Mouse (Mus musculus) kidney, embryonic 16.5 days (tissue): ENCODE measurements at regions not wholly inside any gene's neighbourhood (a gene's known extent, or its start where the extent isn't known, plus 50 kb on each side); places are given as distances from the start of the nearest gene placed in this dataset.

Source experiments
- ATAC-seq: fragments of 200-750 bp; cut with Nextera tagmentation; 2 replicates; pipeline ENCODE4 v1.8.0; 2017; ENCODE audit warnings: moderate TSS enrichment; ENCODE audit not compliant: low FRiP score, low TSS enrichment
- H3K27ac ChIP-seq: fragments of 300-500 bp; sonication (generic); 2 replicates; pipeline ENCODE4 v1.5.1; 2014; ENCODE audit warnings: low read length
- H3K27me3 ChIP-seq: fragments of 300-500 bp; sonication (generic); 2 replicates; pipeline ENCODE4 v1.6.1; 2014; ENCODE audit warnings: low read length, control low read depth, mixed read lengths; ENCODE audit not compliant: insufficient read depth
- H3K36me3 ChIP-seq: fragments of 300-500 bp; sonication (generic); 2 replicates; pipeline ENCODE4 v1.6.1; 2014; ENCODE audit warnings: low read length, control low read depth, mixed read lengths; ENCODE audit not compliant: insufficient read depth
- H3K4me1 ChIP-seq: fragments of 300-500 bp; sonication (generic); 2 replicates; pipeline ENCODE4 v1.6.1; 2014; ENCODE audit warnings: low read length, control low read depth, mixed read lengths; ENCODE audit not compliant: insufficient read depth
- H3K4me2 ChIP-seq: fragments of 300-500 bp; sonication (generic); replicated peaks from 2 replicates; pipeline ENCODE4 v1.6.1; 2014; ENCODE audit warnings: low read depth, low read length
- H3K4me3 ChIP-seq: fragments of 300-500 bp; sonication (generic); 2 replicates; pipeline ENCODE4 v1.5.1; 2014; ENCODE audit warnings: mild to moderate bottlenecking, low read length
- H3K9ac ChIP-seq: fragments of 300-500 bp; sonication (generic); replicated peaks from 2 replicates; pipeline ENCODE4 v1.6.1; 2014; ENCODE audit warnings: low read length
- H3K9me3 ChIP-seq: fragments of 300-500 bp; sonication (generic); 2 replicates; pipeline ENCODE4 v1.6.1; 2016; ENCODE audit warnings: low read length, control low read depth
- WGBS: fragments of 180-500 bp; shearing (Covaris S2); extraction: QIAGEN DNeasy Blood & Tissue Kit; methylation state at CpG from one replicate; pipeline ENCODE4 v1.1.7; 2014; 5-methylcytosine and 5-hydroxymethylcytosine counted together

GRCm38 (mm10) chr2:59424729-59425128, 59.7 kb upstream of the Dapl1 start:
- Histone ChIP-seq H3K4me2 (no peak overlapping the region), H3K9me3 (no peaks in the 10 kb centered on the region), H3K27me3 (no peaks in the 10 kb centered on the region), H3K9ac (no peak overlapping the region), H3K27ac (no peak overlapping the region), H3K4me1 (peaks cover 4% of the 10 kb centered on the region; the same call in 1 of the 2 replicates), H3K36me3 (no peaks in the 10 kb centered on the region), H3K4me3 (no peak overlapping the region)
- ATAC-seq, result peak; percentile 83
- WGBS, result 20% methylated on average over 5 of the region's 5 CpGs

GRCm38 (mm10) chr2:59425876-59426275, 58.6 kb upstream of the Dapl1 start:
- Histone ChIP-seq H3K9me3 (no peaks in the 10 kb centered on the region), H3K4me1 (peaks cover 4% of the 10 kb centered on the region; the same call in 1 of the 2 replicates), H3K4me3 (no peak overlapping the region), H3K36me3 (no peaks in the 10 kb centered on the region), H3K4me2 (no peak overlapping the region), H3K27ac (no peak overlapping the region), H3K9ac (no peak overlapping the region), H3K27me3 (no peaks in the 10 kb centered on the region)
- 83% methylated on average over 4 of the region's 4 CpGs for WGBS
- ATAC-seq, result no peak

- no peak overlapping the region for H3K4me3 ChIP-seq
- WGBS, result 77% methylated on average over 5 of the region's 5 CpGs
- no peak overlapping the region for H3K27ac ChIP-seq
- no peaks in the 10 kb centered on the region for H3K4me1 ChIP-seq
- no peak overlapping the region for H3K4me2 ChIP-seq
- no peaks in the 10 kb centered on the region for H3K9me3 ChIP-seq
- no peak for ATAC-seq
- H3K27me3 ChIP-seq, result no peaks in the 10 kb centered on the region
- H3K36me3 ChIP-seq, result no peaks in the 10 kb centered on the region
- H3K9ac ChIP-seq, result no peak overlapping the region
Measured at GRCm38 (mm10) chr2:59431466-59431865, 53.0 kb upstream of the Dapl1 start.

GRCm38 (mm10) chr2:59431867-59432266, 52.6 kb upstream of the Dapl1 start:
- Histone ChIP-seq H3K4me2 (no peak overlapping the region), H3K9ac (no peak overlapping the region), H3K27me3 (no peaks in the 10 kb centered on the region), H3K4me1 (no peaks in the 10 kb centered on the region), H3K4me3 (no peak overlapping the region), H3K36me3 (no peaks in the 10 kb centered on the region), H3K9me3 (no peaks in the 10 kb centered on the region), H3K27ac (no peak overlapping the region)
- 49% methylated on average over 7 of the region's 7 CpGs for WGBS
- ATAC-seq, result no peak
